Mouse (Mus musculus): Measurements from ENCODE around the gene Amy2a4. TPM values are rescaled to one million over a fixed set of nuclear protein-coding genes. Genes with fewer than 3 reads are reported as not detected.
"Not testable (repeated sequence)": the region's sequence is repeated elsewhere in the genome, so short reads cannot be mapped to it uniquely, and the experiment has no call there.

The Amy2a4 gene
- polyA plus RNA-seq (2011; ENCODE audit: insufficient read length, low read depth, missing spikeins), result not detected in 2 replicates

GRCm38 (mm10) chr3:113291349-113291748 lies at the start of gene Amy2a4:
Amy2a4 (minus strand) TSS chr3:113291449.
- not testable (repeated sequence) for H3K27ac ChIP-seq (ENCODE audit: insufficient read depth, low read length); H3K4me1 ChIP-seq (ENCODE audit: control insufficient read depth, insufficient read depth, low read length); H3K4me3 ChIP-seq (ENCODE audit: insufficient read depth, low read length)

GRCm38 (mm10) chr3:113323952-113324351 lies 32.7 kb upstream of the Amy2a4 start, which contains the start of gene Amy2a3:
Amy2a3 (minus strand) TSS chr3:113324052.
- not testable (repeated sequence) for H3K27ac ChIP-seq (ENCODE audit: insufficient read depth, low read length); H3K4me3 ChIP-seq (ENCODE audit: insufficient read depth, low read length); H3K4me1 ChIP-seq (ENCODE audit: control insufficient read depth, insufficient read depth, low read length)

GRCm38 (mm10) chr3:113312937-113313336 lies 21.7 kb upstream of the Amy2a4 start:
- H3K27ac ChIP-seq (ENCODE audit: insufficient read depth, low read length); H3K4me3 ChIP-seq (ENCODE audit: insufficient read depth, low read length); H3K4me1 ChIP-seq (ENCODE audit: control insufficient read depth, insufficient read depth, low read length): not testable (repeated sequence)

- not testable (repeated sequence) for H3K4me1 ChIP-seq (ENCODE audit: control insufficient read depth, insufficient read depth, low read length); H3K4me3 ChIP-seq (ENCODE audit: insufficient read depth, low read length)
Observed at GRCm38 (mm10) chr3:113280285-113280684, 11.0 kb downstream of the Amy2a4 start.

GRCm38 (mm10) chr3:113279586-113279985 lies 11.7 kb downstream of the Amy2a4 start:
- not testable (repeated sequence) for H3K4me3 ChIP-seq (ENCODE audit: insufficient read depth, low read length); H3K4me1 ChIP-seq (ENCODE audit: control insufficient read depth, insufficient read depth, low read length); H3K27ac ChIP-seq (ENCODE audit: insufficient read depth, low read length)

More at GRCm38 (mm10) chr3:113280285-113280684, 11.0 kb downstream of the Amy2a4 start:
- H3K27ac ChIP-seq (ENCODE audit: insufficient read depth, low read length), result not testable (repeated sequence)

GRCm38 (mm10) chr3:113258737-113259136 lies 32.5 kb downstream of the Amy2a4 start, which contains the start of gene Amy2a5:
Amy2a5 (minus strand) TSS chr3:113258837.
- H3K27ac ChIP-seq (ENCODE audit: insufficient read depth, low read length); H3K4me1 ChIP-seq (ENCODE audit: control insufficient read depth, insufficient read depth, low read length): not testable (repeated sequence)

More at GRCm38 (mm10) chr3:113258737-113259136, 32.5 kb downstream of the Amy2a4 start, which contains the start of gene Amy2a5:
- not testable (repeated sequence) for H3K4me3 ChIP-seq (ENCODE audit: insufficient read depth, low read length)

Other genes with a start within 250 kb of the Amy2a4 start
- gene Amy2a5, start 32.6 kb downstream of the Amy2a4 start, polyA plus RNA-seq (2011; ENCODE audit: insufficient read length, low read depth, missing spikeins), result not detected in 2 replicates
- not detected in 2 replicates for gene Amy2a3, start 32.6 kb upstream of the Amy2a4 start, polyA plus RNA-seq (2011; ENCODE audit: insufficient read length, low read depth, missing spikeins)
- not detected in 2 replicates for gene Amy2a2, start 65.2 kb upstream of the Amy2a4 start, polyA plus RNA-seq (2011; ENCODE audit: insufficient read length, low read depth, missing spikeins)
- gene Amy2a1, start 241.0 kb upstream of the Amy2a4 start, polyA plus RNA-seq (2011; ENCODE audit: insufficient read length, low read depth, missing spikeins), result not detected in 2 replicates